Mouse (Mus musculus) right cerebral cortex, adult 2 months (tissue): ENCODE results near the gene Cacna1a.

Experiments
- DNase-seq, 2 experiments: peaks; one replicate each; pipeline ENCODE4 v3.0.0; 2021 to 2022; ENCODE audit warnings: low spot score in 2 of 2

Gene Cacna1a

DNA sequence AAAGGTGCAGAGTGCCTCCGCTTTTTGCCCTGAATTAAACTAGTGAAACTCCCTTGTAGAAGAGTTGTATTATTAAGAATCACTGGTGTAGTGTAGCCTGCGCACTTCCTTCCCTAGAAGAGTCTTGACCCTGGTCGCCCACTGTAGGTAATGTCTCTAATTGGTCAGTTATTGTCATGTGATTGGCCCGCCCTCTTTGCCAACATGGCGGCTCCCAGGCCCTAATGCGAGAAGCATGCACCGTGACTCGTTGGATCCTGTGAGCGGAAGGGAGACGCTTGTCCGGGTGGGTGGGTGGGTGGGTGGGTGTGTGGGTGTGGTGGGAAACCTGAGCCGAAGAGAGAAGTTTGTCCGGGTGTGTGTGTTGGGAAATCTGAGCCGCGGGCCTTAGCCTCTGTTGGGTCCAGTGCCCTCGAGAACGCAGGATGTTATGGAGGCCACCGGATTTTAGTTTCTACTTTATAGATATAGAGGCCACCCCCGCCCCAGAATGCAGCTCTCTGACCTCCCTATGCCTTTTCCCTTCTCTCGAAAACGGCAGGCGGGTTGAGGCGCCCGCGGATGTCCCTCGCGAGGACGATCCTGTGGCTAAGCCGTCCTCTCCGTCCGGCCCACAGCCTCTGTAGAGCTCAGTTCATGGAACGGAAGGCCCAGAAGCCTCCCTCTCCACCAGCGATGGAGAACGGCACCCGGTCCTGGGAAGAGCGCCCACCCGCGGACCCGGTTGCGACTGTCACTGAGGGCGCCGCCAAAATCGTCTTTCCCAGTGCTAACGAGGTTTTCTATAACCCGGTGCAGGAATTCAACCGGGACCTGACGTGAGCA lies 301.1 kb downstream of the Cacna1a start:
- DNase-seq = peak; percentile 97
